Mouse (Mus musculus): ENCODE results near the gene Cd300a. TPM values are rescaled to one million over a fixed set of nuclear protein-coding genes. Genes with fewer than 3 reads are reported as not detected.

Gene Cd300a
- polyA plus RNA-seq, 1 experiment from 2014 or later, result 6.2 TPM

DNA sequence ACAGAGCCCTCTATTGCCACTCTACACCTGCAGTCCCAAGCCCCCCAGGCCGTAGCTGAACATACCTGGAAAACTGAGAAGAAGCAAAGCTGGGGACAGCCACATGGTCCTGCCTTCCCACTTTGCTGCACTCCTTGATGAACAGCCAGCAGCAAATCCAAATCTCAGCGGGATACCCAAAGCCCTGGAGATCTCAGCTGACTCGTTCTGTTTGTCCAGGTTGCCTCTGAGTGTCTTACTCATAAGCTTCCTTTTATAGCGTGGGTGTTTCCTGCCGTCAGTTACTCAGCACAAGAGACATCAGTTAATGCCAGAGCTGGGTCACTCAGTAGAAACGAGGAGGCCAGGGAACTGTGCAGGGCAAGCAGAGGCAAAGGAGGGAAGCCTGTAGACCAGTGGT is 44.3 kb downstream of the Cd300a start, which contains the start of gene Cd300lb:
Cd300lb (minus strand) TSS at position 243 of the 400 bp plus-strand sequence.
- no peaks in the 10 kb centered on the region for H3K36me3 ChIP-seq (ENCODE audit: control insufficient read depth, insufficient read depth)
- H3K27me3 ChIP-seq (ENCODE audit: control insufficient read depth, insufficient read depth, low read depth, low read length), result no peaks in the 10 kb centered on the region
- H3K4me2 ChIP-seq (ENCODE audit: low read depth, low read length), result no peak within 1 kb of the TSS
- no peaks in the 10 kb centered on the region for H3K4me1 ChIP-seq (ENCODE audit: control insufficient read depth, low read depth, low read length)
- H3K4me3 ChIP-seq (ENCODE audit: low read depth, low read length), result peak within 1 kb of the TSS; percentile 17
- WGBS (ENCODE audit: insufficient replicate concordance), result 22% methylated on average over 6 of the region's 6 CpGs
- H3K27ac ChIP-seq (ENCODE audit: low read length), result no peak within 1 kb of the TSS
- H3K9me3 ChIP-seq (replicated peaks; ENCODE audit: control insufficient read depth, low read length), result no peaks in the 10 kb centered on the region
- ATAC-seq (ENCODE audit: low read depth), result no peak
- no peak within 1 kb of the TSS for H3K9ac ChIP-seq (ENCODE audit: low read depth, low read length)

Other genes starting within 250 kb of the Cd300a start
- gene Rpl38, start 221.5 kb upstream of the Cd300a start, polyA plus RNA-seq (2015; fragmentation: Nextera tagmentation; extraction: Ambion mirVana), result 598 and 706 TPM in 2 replicates
- gene Ttyh2, start 214.6 kb upstream of the Cd300a start, polyA plus RNA-seq (2015; fragmentation: Nextera tagmentation; extraction: Ambion mirVana), result 11.5 and 15.3 TPM in 2 replicates
- 0.63 and 1.4 TPM in 2 replicates for gene Dnaic2, start 162.6 kb upstream of the Cd300a start, polyA plus RNA-seq (2015; fragmentation: Nextera tagmentation; extraction: Ambion mirVana)
- gene Kif19a, start 124.7 kb upstream of the Cd300a start, polyA plus RNA-seq (2015; fragmentation: Nextera tagmentation; extraction: Ambion mirVana), result 0.09 and 0.17 TPM in 2 replicates
- gene Btbd17, start 94.1 kb upstream of the Cd300a start, polyA plus RNA-seq (2015; fragmentation: Nextera tagmentation; extraction: Ambion mirVana), result not detected in 2 replicates
- not detected in 2 replicates for gene Gpr142, start 91.1 kb upstream of the Cd300a start, polyA plus RNA-seq (2015; fragmentation: Nextera tagmentation; extraction: Ambion mirVana)
- gene Gprc5c, start 38.9 kb upstream of the Cd300a start, polyA plus RNA-seq (2015; fragmentation: Nextera tagmentation; extraction: Ambion mirVana), result 19.5 and 20.2 TPM in 2 replicates
- 1.5 and 1.9 TPM in 2 replicates for gene Cd300lb, start 44.3 kb downstream of the Cd300a start, polyA plus RNA-seq (2015; fragmentation: Nextera tagmentation; extraction: Ambion mirVana)
- gene Cd300c, start 79.1 kb downstream of the Cd300a start, polyA plus RNA-seq (2015; fragmentation: Nextera tagmentation; extraction: Ambion mirVana), result 0.14 TPM in 1 of 2 replicates, not detected in the other
- gene Cd300ld, start 99.9 kb downstream of the Cd300a start, polyA plus RNA-seq (2015; fragmentation: Nextera tagmentation; extraction: Ambion mirVana), result 0.97 and 1.3 TPM in 2 replicates
- gene Cd300c2, start 111.8 kb downstream of the Cd300a start, polyA plus RNA-seq (2015; fragmentation: Nextera tagmentation; extraction: Ambion mirVana), result 9.8 and 11.1 TPM in 2 replicates
- not detected in 2 replicates for gene Cd300ld2, start 126.2 kb downstream of the Cd300a start, polyA plus RNA-seq (2015; fragmentation: Nextera tagmentation; extraction: Ambion mirVana)
- not detected in 2 replicates for gene Cd300ld4, start 137.0 kb downstream of the Cd300a start, polyA plus RNA-seq (2015; fragmentation: Nextera tagmentation; extraction: Ambion mirVana)
- gene Cd300ld5, start 147.7 kb downstream of the Cd300a start, polyA plus RNA-seq (2015; fragmentation: Nextera tagmentation; extraction: Ambion mirVana), result not detected in 2 replicates
- gene Cd300ld3, start 158.4 kb downstream of the Cd300a start, polyA plus RNA-seq (2015; fragmentation: Nextera tagmentation; extraction: Ambion mirVana), result not detected in 2 replicates
- gene Cd300e, start 172.1 kb downstream of the Cd300a start, polyA plus RNA-seq (2015; fragmentation: Nextera tagmentation; extraction: Ambion mirVana), result 0.46 and 0.79 TPM in 2 replicates
- 2.3 and 2.4 TPM in 2 replicates for gene Rab37, start 201.4 kb downstream of the Cd300a start, polyA plus RNA-seq (2015; fragmentation: Nextera tagmentation; extraction: Ambion mirVana)
- 4.0 and 5.5 TPM in 2 replicates for gene Cd300lf, start 244.0 kb downstream of the Cd300a start, polyA plus RNA-seq (2015; fragmentation: Nextera tagmentation; extraction: Ambion mirVana)